Mouse (Mus musculus) limb, embryonic 12.5 days (tissue): Measurements from ENCODE around the gene Qtrt1. TPM values are rescaled to one million over a fixed set of nuclear protein-coding genes. Genes with fewer than 3 reads are reported as not detected.

Experiments
- ATAC-seq: fragments of 200-750 bp; cut with Nextera tagmentation; 2 replicates; pipeline ENCODE4 v1.8.0; 2017; ENCODE audit warnings: low read depth, moderate TSS enrichment; ENCODE audit not compliant: insufficient number of reproducible peaks, insufficient read depth, low FRiP score, low TSS enrichment
- H3K27ac ChIP-seq: fragments of 300-500 bp; sonication (generic); 2 replicates; pipeline ENCODE4 v1.5.1; 2016; ENCODE audit warnings: mild to moderate bottlenecking, moderate library complexity
- H3K27me3 ChIP-seq: fragments of 300-500 bp; sonication (generic); 2 replicates; pipeline ENCODE4 v1.6.1; 2016; ENCODE audit warnings: mild to moderate bottlenecking, moderate library complexity
- H3K36me3 ChIP-seq: fragments of 300-500 bp; sonication (generic); 2 replicates; pipeline ENCODE4 v1.6.1; 2016; ENCODE audit warnings: mild to moderate bottlenecking, moderate library complexity
- H3K4me1 ChIP-seq: fragments of 300-500 bp; sonication (generic); replicated peaks from 2 replicates; pipeline ENCODE4 v1.6.1; 2016
- H3K4me2 ChIP-seq: fragments of 300-500 bp; sonication (generic); 2 replicates; pipeline ENCODE4 v1.6.1; 2016; ENCODE audit warnings: mild to moderate bottlenecking, moderate library complexity
- H3K4me3 ChIP-seq: fragments of 300-500 bp; sonication (generic); replicated peaks from 2 replicates; pipeline ENCODE4 v1.5.1; 2016; ENCODE audit warnings: mild to moderate bottlenecking
- H3K9ac ChIP-seq: fragments of 300-500 bp; sonication (generic); replicated peaks from 2 replicates; pipeline ENCODE4 v1.6.1; 2016; ENCODE audit warnings: mild to moderate bottlenecking, moderate library complexity
- H3K9me3 ChIP-seq: fragments of 300-500 bp; sonication (generic); 2 replicates; pipeline ENCODE4 v1.6.1; 2016; ENCODE audit warnings: mild to moderate bottlenecking, moderate library complexity
- WGBS: fragments of 180-500 bp; shearing (Covaris S2); methylation state at CpG from one replicate; pipeline ENCODE4 v1.1.7; 2016; 5-methylcytosine and 5-hydroxymethylcytosine counted together
- polyA plus RNA-seq: library from polyadenylated mRNA; unstranded; fragments of >200 nt; fragmentation: Nextera tagmentation; extraction: Ambion mirVana; gene quantifications from 2 replicates; pipeline ENCODE4 v1.2.1, GENCODE M21; 2016

Qtrt1 gene
- polyA plus RNA-seq, 1 experiment from 2014 or later, result 48.4 TPM

- Histone ChIP-seq H3K27me3 (no peaks in the 10 kb centered on the region; the same call in 1 of the 2 replicates), H3K4me3 (no peak overlapping the region), H3K9me3 (no peaks in the 10 kb centered on the region), H3K27ac (no peak overlapping the region), H3K4me1 (peaks cover 7% of the 10 kb centered on the region; the same call in 1 of the 2 replicates), H3K36me3 (no peaks in the 10 kb centered on the region), H3K4me2 (no peak overlapping the region), H3K9ac (no peak overlapping the region)
- 83% methylated on average over 7 of the region's 7 CpGs for WGBS
- no peak for ATAC-seq
These were observed 24.4 kb downstream of the Qtrt1 start for GRCm38 (mm10) chr9:21435777-21436635.

DNA sequence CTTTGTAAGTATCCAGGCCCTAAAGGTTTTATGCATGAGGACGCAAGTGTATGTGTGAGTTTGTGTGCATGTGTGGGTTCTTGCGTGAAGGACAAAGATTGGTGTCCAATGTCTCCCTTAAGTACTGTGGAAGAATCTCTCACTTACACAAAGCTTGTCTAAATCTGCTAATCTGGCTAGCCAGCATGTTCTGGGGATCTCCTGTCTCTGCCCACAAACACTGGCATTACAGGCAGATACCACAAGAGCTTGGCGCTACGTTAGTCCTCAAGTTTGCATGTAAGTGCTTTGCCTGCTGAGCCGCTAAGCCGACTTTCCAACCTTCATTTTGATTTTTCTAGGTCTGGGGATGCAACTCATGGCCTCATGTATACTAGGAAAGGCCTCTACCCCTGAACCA, 25.9 kb downstream of the Qtrt1 start:
- no peak overlapping the region for H3K9ac ChIP-seq
- H3K27me3 ChIP-seq, result no peaks in the 10 kb centered on the region; the same call in 1 of the 2 replicates
- H3K36me3 ChIP-seq, result no peaks in the 10 kb centered on the region
- WGBS, result 87% methylated on average over 6 of the region's 6 CpGs
- no peak for ATAC-seq
- H3K4me1 ChIP-seq, result peaks cover 7% of the 10 kb centered on the region; the same call in 1 of the 2 replicates
- no peak overlapping the region for H3K4me3 ChIP-seq
- H3K4me2 ChIP-seq, result no peak overlapping the region
- no peaks in the 10 kb centered on the region for H3K9me3 ChIP-seq
- peak overlapping the region; percentile 25; the same call in 1 of the 2 replicates for H3K27ac ChIP-seq

- no peak for ATAC-seq
- Histone ChIP-seq H3K27ac (no peak overlapping the region), H3K4me1 (peaks cover 7% of the 10 kb centered on the region; the same call in 1 of the 2 replicates), H3K36me3 (no peaks in the 10 kb centered on the region), H3K27me3 (no peaks in the 10 kb centered on the region; the same call in 1 of the 2 replicates), H3K4me2 (no peak overlapping the region), H3K4me3 (no peak overlapping the region), H3K9me3 (no peaks in the 10 kb centered on the region), H3K9ac (no peak overlapping the region)
- 63% methylated on average over 3 of the region's 3 CpGs for WGBS
These were observed 26.6 kb downstream of the Qtrt1 start for GRCm38 (mm10) chr9:21438219-21438618.

GRCm38 (mm10) chr9:21439456-21439855, 27.8 kb downstream of the Qtrt1 start:
- H3K27ac ChIP-seq, result no peak overlapping the region
- WGBS, result 76% methylated on average over 3 of the region's 3 CpGs
- no peak overlapping the region for H3K4me2 ChIP-seq
- no peak overlapping the region for H3K4me3 ChIP-seq
- H3K27me3 ChIP-seq, result no peaks in the 10 kb centered on the region; the same call in 1 of the 2 replicates
- no peak overlapping the region for H3K9ac ChIP-seq
- peaks cover 7% of the 10 kb centered on the region; the same call in 1 of the 2 replicates for H3K4me1 ChIP-seq
- H3K36me3 ChIP-seq, result peaks cover 1% of the 10 kb centered on the region; the same call in 1 of the 2 replicates
- no peaks in the 10 kb centered on the region for H3K9me3 ChIP-seq
- ATAC-seq, result no peak

DNA sequence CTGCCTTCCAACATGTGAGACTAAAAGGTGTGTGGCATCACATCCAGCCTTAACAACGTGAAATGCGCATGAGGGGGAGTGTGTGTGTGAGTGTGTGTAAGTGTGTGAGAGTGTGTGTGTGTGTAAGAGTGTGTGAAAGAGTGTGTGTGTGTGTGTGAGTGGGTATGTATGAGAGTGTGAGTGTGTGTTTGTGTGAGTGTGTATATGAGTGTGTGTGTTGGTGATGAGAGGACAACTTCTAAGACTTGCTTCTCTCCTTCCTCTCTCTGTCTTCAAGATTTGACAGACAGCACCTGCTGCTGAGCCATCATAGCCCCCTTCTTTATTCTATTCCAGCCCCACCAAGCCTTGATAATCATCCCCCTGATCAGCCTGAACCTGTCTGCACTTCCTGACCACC, 28.3 kb downstream of the Qtrt1 start:
- Histone ChIP-seq H3K9ac (no peak overlapping the region), H3K4me3 (no peak overlapping the region), H3K4me1 (peaks cover 7% of the 10 kb centered on the region; the same call in 1 of the 2 replicates), H3K36me3 (peaks cover 6% of the 10 kb centered on the region; the same call in 1 of the 2 replicates), H3K27me3 (no peaks in the 10 kb centered on the region; the same call in 1 of the 2 replicates), H3K4me2 (no peak overlapping the region), H3K9me3 (no peaks in the 10 kb centered on the region), H3K27ac (no peak overlapping the region)
- ATAC-seq, result no peak
- 94% methylated on average over 2 of the region's 2 CpGs for WGBS

GRCm38 (mm10) chr9:21440387-21440786, 28.8 kb downstream of the Qtrt1 start:
- Histone ChIP-seq H3K9ac (no peak overlapping the region), H3K4me1 (peaks cover 7% of the 10 kb centered on the region; the same call in 1 of the 2 replicates), H3K4me3 (no peak overlapping the region), H3K4me2 (no peak overlapping the region), H3K9me3 (no peaks in the 10 kb centered on the region), H3K36me3 (peaks cover 10% of the 10 kb centered on the region; the same call in 1 of the 2 replicates), H3K27ac (no peak overlapping the region), H3K27me3 (no peaks in the 10 kb centered on the region; the same call in 1 of the 2 replicates)
- ATAC-seq, result no peak

GRCm38 (mm10) chr9:21443853-21444252, 32.2 kb downstream of the Qtrt1 start:
- ATAC-seq, result no peak
- Histone ChIP-seq H3K36me3 (peaks cover 12% of the 10 kb centered on the region; the same call in 1 of the 2 replicates), H3K4me1 (no peaks in the 10 kb centered on the region), H3K27ac (no peak overlapping the region), H3K9ac (no peak overlapping the region), H3K27me3 (no peaks in the 10 kb centered on the region), H3K4me2 (no peak overlapping the region), H3K9me3 (no peaks in the 10 kb centered on the region), H3K4me3 (no peak overlapping the region)
- 92% methylated on average over 8 of the region's 8 CpGs for WGBS

GRCm38 (mm10) chr9:21444574-21444973, 32.9 kb downstream of the Qtrt1 start:
- ATAC-seq, result no peak
- no peaks in the 10 kb centered on the region for H3K4me1 ChIP-seq
- H3K27ac ChIP-seq, result no peak overlapping the region
- WGBS, result 91% methylated on average over 4 of the region's 4 CpGs
- H3K9ac ChIP-seq, result no peak overlapping the region
- no peaks in the 10 kb centered on the region for H3K9me3 ChIP-seq
- peaks cover 12% of the 10 kb centered on the region; the same call in 1 of the 2 replicates for H3K36me3 ChIP-seq
- no peak overlapping the region for H3K4me2 ChIP-seq
- no peaks in the 10 kb centered on the region for H3K27me3 ChIP-seq
- no peak overlapping the region for H3K4me3 ChIP-seq

- ATAC-seq, result no peak
- no peak overlapping the region for H3K9ac ChIP-seq
- 93% methylated on average over 6 of the region's 6 CpGs for WGBS
These were observed 33.6 kb downstream of the Qtrt1 start for GRCm38 (mm10) chr9:21445081-21445744.

GRCm38 (mm10) chr9:21447778-21448177, 36.1 kb downstream of the Qtrt1 start:
- Histone ChIP-seq H3K27me3 (no peaks in the 10 kb centered on the region), H3K36me3 (peaks cover 16% of the 10 kb centered on the region; the same call in 1 of the 2 replicates), H3K9me3 (no peaks in the 10 kb centered on the region), H3K27ac (no peak overlapping the region), H3K9ac (no peak overlapping the region), H3K4me3 (no peak overlapping the region), H3K4me1 (no peaks in the 10 kb centered on the region), H3K4me2 (no peak overlapping the region)
- ATAC-seq, result no peak
- WGBS, result 93% methylated on average over 2 of the region's 2 CpGs

More at GRCm38 (mm10) chr9:21445081-21445744, 33.6 kb downstream of the Qtrt1 start:
- Histone ChIP-seq H3K36me3 (peaks cover 16% of the 10 kb centered on the region; the same call in 1 of the 2 replicates), H3K4me1 (no peaks in the 10 kb centered on the region), H3K4me2 (no peak overlapping the region), H3K4me3 (no peak overlapping the region), H3K9me3 (no peaks in the 10 kb centered on the region), H3K27me3 (no peaks in the 10 kb centered on the region), H3K27ac (no peak overlapping the region)

DNA sequence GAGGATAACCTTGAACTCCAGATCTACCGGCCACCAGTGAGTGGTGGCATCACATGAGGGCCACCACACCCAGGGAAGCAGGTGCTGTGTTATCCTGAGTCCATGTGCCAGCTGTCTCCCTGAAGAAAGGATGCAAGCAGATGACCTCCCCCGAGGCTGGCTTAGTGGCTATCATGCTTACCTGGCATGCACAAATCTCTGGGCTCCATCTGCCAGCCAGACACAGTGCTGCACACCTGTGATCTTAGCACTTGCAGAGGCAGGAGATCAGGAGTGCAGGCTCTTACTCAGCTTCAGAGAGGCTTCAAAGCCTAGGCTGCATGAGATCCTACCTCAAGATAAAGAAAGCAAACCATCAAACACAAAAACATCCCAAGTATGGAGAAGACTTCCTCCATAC, 38.1 kb downstream of the Qtrt1 start:
- no peaks in the 10 kb centered on the region for H3K27me3 ChIP-seq
- no peak overlapping the region for H3K27ac ChIP-seq
- H3K4me3 ChIP-seq, result no peak overlapping the region
- 81% methylated on average over 2 of the region's 2 CpGs for WGBS
- H3K9ac ChIP-seq, result no peak overlapping the region
- H3K36me3 ChIP-seq, result peaks cover 13% of the 10 kb centered on the region; the same call in 1 of the 2 replicates
- H3K4me1 ChIP-seq, result no peaks in the 10 kb centered on the region
- no peaks in the 10 kb centered on the region for H3K9me3 ChIP-seq
- no peak overlapping the region for H3K4me2 ChIP-seq
- ATAC-seq, result no peak
